Mouse (Mus musculus) brain, embryonic 14.5 days (tissue): ENCODE results near the gene Slc12a6.

Source experiments
- CTCF ChIP-seq: fragments of 200-500 bp; IDR thresholded peaks from 2 replicates; pipeline ENCODE4 v1.5.1; 2012; ENCODE audit warnings: inconsistent platforms, mild to moderate bottlenecking, moderate library complexity, borderline replicate concordance; ENCODE audit not compliant: insufficient read depth, insufficient read length; ENCODE audit errors: extremely low read depth
- POLR2A ChIP-seq: fragments of 200-500 bp; IDR thresholded peaks from 2 replicates; pipeline ENCODE4 v1.6.1; 2012; ENCODE audit warnings: mild to moderate bottlenecking, inconsistent platforms, borderline replicate concordance; ENCODE audit not compliant: poor library complexity, insufficient read depth, insufficient read length, severe bottlenecking; ENCODE audit errors: extremely low read depth

- TF ChIP-seq POLR2A, result no peak
- no peak for TF ChIP-seq CTCF
Observed at GRCm38 (mm10) chr2:112328069-112328777, 62.6 kb downstream of the Slc12a6 start.
